Mouse (Mus musculus) intestine, embryonic 16.5 days (tissue): Measurements from ENCODE around the gene Ring1. TPM values are rescaled to one million over a fixed set of nuclear protein-coding genes. Genes with fewer than 3 reads are reported as not detected.

ENCODE experiments used
- ATAC-seq: fragments of 200-750 bp; cut with Nextera tagmentation; 2 replicates; pipeline ENCODE4 v1.8.0; 2017; ENCODE audit warnings: moderate TSS enrichment, moderate library complexity
- H3K27ac ChIP-seq: fragments of 300-500 bp; sonication (generic); 2 replicates; pipeline ENCODE4 v1.5.1; 2014; ENCODE audit warnings: mild to moderate bottlenecking, low read length
- H3K27me3 ChIP-seq: fragments of 300-500 bp; sonication (generic); replicated peaks from 2 replicates; pipeline ENCODE4 v1.6.1; 2014; ENCODE audit warnings: low read length, control low read depth, mixed read lengths; ENCODE audit not compliant: control insufficient read depth, insufficient read depth
- H3K36me3 ChIP-seq: fragments of 300-500 bp; sonication (generic); 2 replicates; pipeline ENCODE4 v1.6.1; 2014; ENCODE audit warnings: low read length, control low read depth; ENCODE audit not compliant: control insufficient read depth, insufficient read depth
- H3K4me1 ChIP-seq: fragments of 300-500 bp; sonication (generic); 2 replicates; pipeline ENCODE4 v1.6.1; 2014; ENCODE audit warnings: low read length, control low read depth, mixed read lengths; ENCODE audit not compliant: control insufficient read depth, insufficient read depth
- H3K4me2 ChIP-seq: fragments of 300-500 bp; sonication (generic); 2 replicates; pipeline ENCODE4 v1.6.1; 2014; ENCODE audit warnings: low read depth, low read length, control low read depth
- H3K4me3 ChIP-seq: fragments of 300-500 bp; sonication (generic); 2 replicates; pipeline ENCODE4 v1.5.1; 2014; ENCODE audit warnings: mild to moderate bottlenecking, low read length
- H3K9ac ChIP-seq: fragments of 300-500 bp; sonication (generic); 2 replicates; pipeline ENCODE4 v1.6.1; 2014; ENCODE audit warnings: low read depth, low read length
- H3K9me3 ChIP-seq: fragments of 300-500 bp; sonication (generic); 2 replicates; pipeline ENCODE4 v1.6.1; 2016; ENCODE audit warnings: low read length, control low read depth; ENCODE audit not compliant: control insufficient read depth
- whole genome bisulfite sequencing: fragments of 180-500 bp; shearing (Covaris S2); extraction: QIAGEN DNeasy Blood & Tissue Kit; methylation state at CpG from one replicate; pipeline ENCODE4 v1.1.7; 2014; 5-methylcytosine and 5-hydroxymethylcytosine counted together
- polyA plus RNA-seq: library from polyadenylated mRNA; unstranded; fragments of >200 nt; fragmentation: Nextera tagmentation; extraction: Ambion mirVana; gene quantifications from 2 replicates; pipeline ENCODE4 v1.2.1, GENCODE M21; 2015

The Ring1 gene
- polyA plus RNA-seq, 1 experiment from 2014 or later: 9.3 TPM

- Histone ChIP-seq H3K9me3 (no peaks in the 10 kb centered on the region), H3K4me3 (peak overlapping the region; percentile 79), H3K9ac (peak overlapping the region; percentile 94), H3K4me2 (peak overlapping the region; percentile 94), H3K4me1 (peaks cover 48% of the 10 kb centered on the region), H3K27me3 (no peaks in the 10 kb centered on the region), H3K36me3 (peaks cover 20% of the 10 kb centered on the region), H3K27ac (peak overlapping the region; percentile 83)
- 4% methylated on average over 20 of the region's 20 CpGs for WGBS
- ATAC-seq: peak; percentile 2; the same call in 1 of the 2 replicates
Measured at GRCm38 (mm10) chr17:34030861-34031326, 6.4 kb upstream of the Ring1 start.

GRCm38 (mm10) chr17:34029890-34030595 is 5.6 kb upstream of the Ring1 start:
- Histone ChIP-seq H3K27me3 (no peaks in the 10 kb centered on the region), H3K36me3 (peaks cover 19% of the 10 kb centered on the region; the same call in 1 of the 2 replicates), H3K27ac (peak overlapping the region; percentile 83; the same call in 1 of the 2 replicates), H3K4me3 (peak overlapping the region; percentile 79), H3K4me1 (peaks cover 56% of the 10 kb centered on the region), H3K4me2 (peak overlapping the region; percentile 94), H3K9ac (peak overlapping the region; percentile 94), H3K9me3 (no peaks in the 10 kb centered on the region)
- ATAC-seq: no peak
- WGBS: 71% methylated on average over 21 of the region's 21 CpGs

GRCm38 (mm10) chr17:34029150-34029889 is 4.8 kb upstream of the Ring1 start:
- H3K27ac ChIP-seq: no peak overlapping the region
- WGBS: 90% methylated on average over 18 of the region's 18 CpGs
- H3K4me3 ChIP-seq: peak overlapping the region; percentile 79
- no peaks in the 10 kb centered on the region for H3K9me3 ChIP-seq
- H3K27me3 ChIP-seq: no peaks in the 10 kb centered on the region
- H3K9ac ChIP-seq: peak overlapping the region; percentile 94; the same call in 1 of the 2 replicates
- ATAC-seq: no peak
- H3K4me2 ChIP-seq: peak overlapping the region; percentile 94; the same call in 1 of the 2 replicates
- peaks cover 56% of the 10 kb centered on the region for H3K4me1 ChIP-seq
- H3K36me3 ChIP-seq: peaks cover 18% of the 10 kb centered on the region; the same call in 1 of the 2 replicates

- H3K4me2 ChIP-seq: peak overlapping the region; percentile 92
- peaks cover 56% of the 10 kb centered on the region for H3K4me1 ChIP-seq
Measured at GRCm38 (mm10) chr17:34028501-34029149, 4.1 kb upstream of the Ring1 start.

GRCm38 (mm10) chr17:34027656-34028223 is 3.3 kb upstream of the Ring1 start, which contains the start of gene H2-Ke6:
TSS of gene H2-Ke6 (minus strand) at chr17:34028060.
- peak within 1 kb of the TSS; percentile 78 for H3K9ac ChIP-seq
- H3K36me3 ChIP-seq: peaks cover 13% of the 10 kb centered on the region; the same call in 1 of the 2 replicates
- H3K27me3 ChIP-seq: no peaks in the 10 kb centered on the region
- H3K4me1 ChIP-seq: peaks cover 51% of the 10 kb centered on the region
- WGBS: under 1% methylated on average over 48 of the region's 49 CpGs
- peak within 1 kb of the TSS; percentile 92 for H3K4me2 ChIP-seq
- peak within 1 kb of the TSS; percentile 82 for H3K27ac ChIP-seq
- no peaks in the 10 kb centered on the region for H3K9me3 ChIP-seq
- ATAC-seq: peak; percentile 80
- H3K4me3 ChIP-seq: peak within 1 kb of the TSS; percentile 72

More at GRCm38 (mm10) chr17:34028501-34029149, 4.1 kb upstream of the Ring1 start:
- Histone ChIP-seq H3K4me3 (peak overlapping the region; percentile 72; the same call in 1 of the 2 replicates), H3K9me3 (no peaks in the 10 kb centered on the region), H3K27ac (peak overlapping the region; percentile 37), H3K27me3 (no peaks in the 10 kb centered on the region), H3K9ac (no peak overlapping the region; the same call in 1 of the 2 replicates), H3K36me3 (peaks cover 13% of the 10 kb centered on the region; the same call in 1 of the 2 replicates)
- ATAC-seq: no peak
- 78% methylated on average over 17 of the region's 17 CpGs for WGBS

GRCm38 (mm10) chr17:34026917-34027655 is 2.6 kb upstream of the Ring1 start:
- Histone ChIP-seq H3K27ac (peak overlapping the region; percentile 82), H3K9me3 (no peaks in the 10 kb centered on the region), H3K4me2 (peak overlapping the region; percentile 92), H3K4me3 (peak overlapping the region; percentile 72), H3K36me3 (peaks cover 14% of the 10 kb centered on the region), H3K9ac (peak overlapping the region; percentile 78), H3K27me3 (no peaks in the 10 kb centered on the region), H3K4me1 (peaks cover 49% of the 10 kb centered on the region)
- 11% methylated on average over 36 of the region's 36 CpGs for WGBS
- no peak for ATAC-seq

GRCm38 (mm10) chr17:34026221-34026620 is 1.7 kb upstream of the Ring1 start:
- H3K36me3 ChIP-seq: peaks cover 21% of the 10 kb centered on the region
- no peak overlapping the region for H3K4me2 ChIP-seq
- no peak for ATAC-seq
- H3K27ac ChIP-seq: no peak overlapping the region
- H3K9ac ChIP-seq: peak overlapping the region; percentile 93
- H3K4me3 ChIP-seq: no peak overlapping the region
- peaks cover 49% of the 10 kb centered on the region for H3K4me1 ChIP-seq
- no peaks in the 10 kb centered on the region for H3K9me3 ChIP-seq
- WGBS: 22% methylated on average over 2 of the region's 2 CpGs
- H3K27me3 ChIP-seq: no peaks in the 10 kb centered on the region

- H3K27me3 ChIP-seq: no peaks in the 10 kb centered on the region
- H3K4me2 ChIP-seq: peak overlapping the region; percentile 94
- H3K36me3 ChIP-seq: peaks cover 25% of the 10 kb centered on the region
- peak overlapping the region; percentile 93 for H3K9ac ChIP-seq
- WGBS: 24% methylated on average over 7 of the region's 7 CpGs
- H3K4me1 ChIP-seq: peaks cover 49% of the 10 kb centered on the region
- H3K4me3 ChIP-seq: peak overlapping the region; percentile 90; the same call in 1 of the 2 replicates
- ATAC-seq: no peak
- H3K9me3 ChIP-seq: no peaks in the 10 kb centered on the region
- no peak overlapping the region for H3K27ac ChIP-seq
Measured at GRCm38 (mm10) chr17:34025756-34026151, 1.3 kb upstream of the Ring1 start.
